Mouse (Mus musculus): ENCODE measurements around the gene Mrgpre. TPM values are rescaled to one million over a fixed set of nuclear protein-coding genes. Genes with fewer than 3 reads are reported as not detected.

Mrgpre gene
- polyA plus RNA-seq, 1 experiment from 2014 or later = 7.2 TPM

- H3K9me3 ChIP-seq (ENCODE audit: control insufficient read depth, low read length) = no peaks in the 10 kb centered on the region
- ATAC-seq (ENCODE audit: low FRiP score, low TSS enrichment) = peak; percentile 99
- H3K27me3 ChIP-seq (ENCODE audit: control insufficient read depth, insufficient read depth, low read length) = no peaks in the 10 kb centered on the region
- H3K4me3 ChIP-seq (replicated peaks; ENCODE audit: low read depth, low read length) = peak within 1 kb of the TSS; percentile 55
- peak within 1 kb of the TSS; percentile 63 for H3K4me2 ChIP-seq (ENCODE audit: low read length)
- peak; percentile 99 for DNase-seq
- peaks cover 12% of the 10 kb centered on the region for H3K4me1 ChIP-seq (ENCODE audit: control insufficient read depth, insufficient read depth, low read length)
- peak within 1 kb of the TSS; percentile 71 for H3K27ac ChIP-seq (replicated peaks; ENCODE audit: low read depth, low read length)
- under 1% methylated on average over 40 of the region's 40 CpGs for WGBS
- H3K36me3 ChIP-seq (ENCODE audit: control insufficient read depth, insufficient read depth, low read length) = 0 out of 2 replicates have a peak, but pooled peaks cover 7% of the 10 kb centered on the region
- H3K9ac ChIP-seq (replicated peaks; ENCODE audit: low read length) = peak within 1 kb of the TSS; percentile 62
These were observed 38.3 kb upstream of the Mrgpre start, which contains the start of the genes Nadsyn1 and Dhcr7 for GRCm38 (mm10) chr7:143822375-143823265. Gene Nadsyn1, minus strand, starts transcription at chr7:143822849. Gene Dhcr7, plus strand, starts transcription at chr7:143823145.

GRCm38 (mm10) chr7:143821241-143821640 is 36.9 kb upstream of the Mrgpre start:
- no peak overlapping the region for H3K27ac ChIP-seq (replicated peaks; ENCODE audit: low read depth, low read length)
- H3K4me2 ChIP-seq (ENCODE audit: low read length) = no peak overlapping the region
- WGBS = 88% methylated on average over 2 of the region's 2 CpGs
- H3K36me3 ChIP-seq (ENCODE audit: control insufficient read depth, insufficient read depth, low read length) = peaks cover 10% of the 10 kb centered on the region; the same call in 1 of the 2 replicates
- peaks cover 12% of the 10 kb centered on the region for H3K4me1 ChIP-seq (ENCODE audit: control insufficient read depth, insufficient read depth, low read length)
- ATAC-seq (ENCODE audit: low FRiP score, low TSS enrichment) (no peak), DNase-seq (no peak)
- no peak overlapping the region for H3K9ac ChIP-seq (replicated peaks; ENCODE audit: low read length)
- H3K9me3 ChIP-seq (ENCODE audit: control insufficient read depth, low read length) = no peaks in the 10 kb centered on the region
- no peak overlapping the region for H3K4me3 ChIP-seq (replicated peaks; ENCODE audit: low read depth, low read length)
- no peaks in the 10 kb centered on the region for H3K27me3 ChIP-seq (ENCODE audit: control insufficient read depth, insufficient read depth, low read length)

GRCm38 (mm10) chr7:143819201-143819600 is 34.9 kb upstream of the Mrgpre start:
- H3K4me2 ChIP-seq (ENCODE audit: low read length) = no peak overlapping the region
- no peak for DNase-seq
- no peaks in the 10 kb centered on the region for H3K27me3 ChIP-seq (ENCODE audit: control insufficient read depth, insufficient read depth, low read length)
- no peak for ATAC-seq (ENCODE audit: low FRiP score, low TSS enrichment)
- 88% methylated on average over 4 of the region's 4 CpGs for WGBS
- H3K4me3 ChIP-seq (replicated peaks; ENCODE audit: low read depth, low read length) = no peak overlapping the region
- H3K27ac ChIP-seq (replicated peaks; ENCODE audit: low read depth, low read length) = no peak overlapping the region
- no peaks in the 10 kb centered on the region for H3K9me3 ChIP-seq (ENCODE audit: control insufficient read depth, low read length)
- peaks cover 12% of the 10 kb centered on the region for H3K4me1 ChIP-seq (ENCODE audit: control insufficient read depth, insufficient read depth, low read length)
- peaks cover 28% of the 10 kb centered on the region for H3K36me3 ChIP-seq (ENCODE audit: control insufficient read depth, insufficient read depth, low read length)
- H3K9ac ChIP-seq (replicated peaks; ENCODE audit: low read length) = no peak overlapping the region

- Histone ChIP-seq H3K9ac (replicated peaks; ENCODE audit: low read length) (no peak overlapping the region), H3K4me3 (replicated peaks; ENCODE audit: low read depth, low read length) (no peak overlapping the region), H3K9me3 (ENCODE audit: control insufficient read depth, low read length) (no peaks in the 10 kb centered on the region), H3K4me2 (ENCODE audit: low read length) (no peak overlapping the region), H3K36me3 (ENCODE audit: control insufficient read depth, insufficient read depth, low read length) (peaks cover 70% of the 10 kb centered on the region), H3K27ac (replicated peaks; ENCODE audit: low read depth, low read length) (no peak overlapping the region), H3K27me3 (ENCODE audit: control insufficient read depth, insufficient read depth, low read length) (no peaks in the 10 kb centered on the region), H3K4me1 (ENCODE audit: control insufficient read depth, insufficient read depth, low read length) (no peaks in the 10 kb centered on the region)
- peak; percentile 13 for DNase-seq
- ATAC-seq (ENCODE audit: low FRiP score, low TSS enrichment) = no peak
- WGBS = 33% methylated on average over 1 of the region's 1 CpGs
These were observed 24.6 kb upstream of the Mrgpre start for GRCm38 (mm10) chr7:143808909-143809308.

- H3K9ac ChIP-seq (replicated peaks; ENCODE audit: low read length) = no peak overlapping the region
- no peak overlapping the region for H3K27ac ChIP-seq (replicated peaks; ENCODE audit: low read depth, low read length)
- 88% methylated on average over 5 of the region's 5 CpGs for WGBS
- H3K27me3 ChIP-seq (ENCODE audit: control insufficient read depth, insufficient read depth, low read length) = no peaks in the 10 kb centered on the region
- no peak overlapping the region for H3K4me2 ChIP-seq (ENCODE audit: low read length)
- ATAC-seq (ENCODE audit: low FRiP score, low TSS enrichment) (no peak), DNase-seq (peak; percentile 4)
- no peaks in the 10 kb centered on the region for H3K9me3 ChIP-seq (ENCODE audit: control insufficient read depth, low read length)
- no peak overlapping the region for H3K4me3 ChIP-seq (replicated peaks; ENCODE audit: low read depth, low read length)
- H3K4me1 ChIP-seq (ENCODE audit: control insufficient read depth, insufficient read depth, low read length) = no peaks in the 10 kb centered on the region
- H3K36me3 ChIP-seq (ENCODE audit: control insufficient read depth, insufficient read depth, low read length) = peaks cover 66% of the 10 kb centered on the region
These were observed 20.9 kb upstream of the Mrgpre start for GRCm38 (mm10) chr7:143805199-143805624.

- 93% methylated on average over 8 of the region's 8 CpGs for WGBS
- no peaks in the 10 kb centered on the region for H3K9me3 ChIP-seq (ENCODE audit: control insufficient read depth, low read length)
These were observed 17.1 kb upstream of the Mrgpre start for GRCm38 (mm10) chr7:143801195-143802065.

GRCm38 (mm10) chr7:143800770-143801169 is 16.5 kb upstream of the Mrgpre start:
- Histone ChIP-seq H3K36me3 (ENCODE audit: control insufficient read depth, insufficient read depth, low read length) (peaks cover 80% of the 10 kb centered on the region), H3K4me2 (ENCODE audit: low read length) (no peak overlapping the region), H3K27ac (replicated peaks; ENCODE audit: low read depth, low read length) (no peak overlapping the region), H3K4me3 (replicated peaks; ENCODE audit: low read depth, low read length) (no peak overlapping the region), H3K27me3 (ENCODE audit: control insufficient read depth, insufficient read depth, low read length) (no peaks in the 10 kb centered on the region), H3K4me1 (ENCODE audit: control insufficient read depth, insufficient read depth, low read length) (no peaks in the 10 kb centered on the region), H3K9ac (replicated peaks; ENCODE audit: low read length) (no peak overlapping the region), H3K9me3 (ENCODE audit: control insufficient read depth, low read length) (no peaks in the 10 kb centered on the region)
- DNase-seq = no peak
- WGBS = 87% methylated on average over 1 of the region's 1 CpGs
- ATAC-seq (ENCODE audit: low FRiP score, low TSS enrichment) = no peak

More at GRCm38 (mm10) chr7:143801195-143802065, 17.1 kb upstream of the Mrgpre start:
- Histone ChIP-seq H3K4me2 (ENCODE audit: low read length) (no peak overlapping the region), H3K9ac (replicated peaks; ENCODE audit: low read length) (no peak overlapping the region), H3K4me1 (ENCODE audit: control insufficient read depth, insufficient read depth, low read length) (no peaks in the 10 kb centered on the region), H3K36me3 (ENCODE audit: control insufficient read depth, insufficient read depth, low read length) (peaks cover 76% of the 10 kb centered on the region), H3K27me3 (ENCODE audit: control insufficient read depth, insufficient read depth, low read length) (no peaks in the 10 kb centered on the region), H3K27ac (replicated peaks; ENCODE audit: low read depth, low read length) (no peak overlapping the region), H3K4me3 (replicated peaks; ENCODE audit: low read depth, low read length) (no peak overlapping the region)
- DNase-seq (no peak), ATAC-seq (ENCODE audit: low FRiP score, low TSS enrichment) (no peak)

GRCm38 (mm10) chr7:143798783-143799182 is 14.5 kb upstream of the Mrgpre start:
- H3K4me3 ChIP-seq (replicated peaks; ENCODE audit: low read depth, low read length) = no peak overlapping the region
- H3K27ac ChIP-seq (replicated peaks; ENCODE audit: low read depth, low read length) = no peak overlapping the region
- H3K9me3 ChIP-seq (ENCODE audit: control insufficient read depth, low read length) = no peaks in the 10 kb centered on the region
- H3K4me1 ChIP-seq (ENCODE audit: control insufficient read depth, insufficient read depth, low read length) = no peaks in the 10 kb centered on the region
- no peak overlapping the region for H3K9ac ChIP-seq (replicated peaks; ENCODE audit: low read length)
- WGBS = 94% methylated on average over 4 of the region's 4 CpGs
- ATAC-seq (ENCODE audit: low FRiP score, low TSS enrichment) (no peak), DNase-seq (no peak)
- no peak overlapping the region for H3K4me2 ChIP-seq (ENCODE audit: low read length)
- peaks cover 74% of the 10 kb centered on the region for H3K36me3 ChIP-seq (ENCODE audit: control insufficient read depth, insufficient read depth, low read length)
- H3K27me3 ChIP-seq (ENCODE audit: control insufficient read depth, insufficient read depth, low read length) = no peaks in the 10 kb centered on the region
